Mouse (Mus musculus): Measurements from ENCODE around the gene Hoxc11.

Hoxc11 gene

GRCm38 (mm10) chr15:102999955-103000354 lies 45.7 kb downstream of the Hoxc11 start:
- in situ Hi-C loops (cut with MboI; ENCODE audit: unreplicated experiment in 2 of 2) = no loop called here

- in situ Hi-C loops (cut with MboI; ENCODE audit: unreplicated experiment in 2 of 2) = no loop called here
Measured at GRCm38 (mm10) chr15:103000501-103000901, 46.3 kb downstream of the Hoxc11 start.

GRCm38 (mm10) chr15:103001370-103001769 lies 47.1 kb downstream of the Hoxc11 start:
- in situ Hi-C loops (cut with MboI; ENCODE audit: unreplicated experiment in 2 of 2) = no loop called here

GRCm38 (mm10) chr15:103002156-103002555 lies 47.9 kb downstream of the Hoxc11 start:
- in situ Hi-C loops (cut with MboI; ENCODE audit: unreplicated experiment in 2 of 2) = no loop called here

- in situ Hi-C loops (cut with MboI; ENCODE audit: unreplicated experiment in 2 of 2) = no loop called here
Measured at GRCm38 (mm10) chr15:103002821-103003448, 48.7 kb downstream of the Hoxc11 start.

- in situ Hi-C loops (cut with MboI; ENCODE audit: unreplicated experiment in 2 of 2) = no loop called here
Measured at GRCm38 (mm10) chr15:103005308-103005707, 51.1 kb downstream of the Hoxc11 start.

- in situ Hi-C loops (cut with MboI; ENCODE audit: unreplicated experiment in 2 of 2) = no loop called here
Measured at GRCm38 (mm10) chr15:103005797-103006196, 51.6 kb downstream of the Hoxc11 start.

- in situ Hi-C loops (cut with MboI; ENCODE audit: unreplicated experiment in 2 of 2) = no loop called here
Measured at GRCm38 (mm10) chr15:103006326-103006725, 52.1 kb downstream of the Hoxc11 start.

Data from v-Abl transformed pro-B cells (cell line).